Mouse (Mus musculus): ENCODE measurements around the gene Cops3.

DNA sequence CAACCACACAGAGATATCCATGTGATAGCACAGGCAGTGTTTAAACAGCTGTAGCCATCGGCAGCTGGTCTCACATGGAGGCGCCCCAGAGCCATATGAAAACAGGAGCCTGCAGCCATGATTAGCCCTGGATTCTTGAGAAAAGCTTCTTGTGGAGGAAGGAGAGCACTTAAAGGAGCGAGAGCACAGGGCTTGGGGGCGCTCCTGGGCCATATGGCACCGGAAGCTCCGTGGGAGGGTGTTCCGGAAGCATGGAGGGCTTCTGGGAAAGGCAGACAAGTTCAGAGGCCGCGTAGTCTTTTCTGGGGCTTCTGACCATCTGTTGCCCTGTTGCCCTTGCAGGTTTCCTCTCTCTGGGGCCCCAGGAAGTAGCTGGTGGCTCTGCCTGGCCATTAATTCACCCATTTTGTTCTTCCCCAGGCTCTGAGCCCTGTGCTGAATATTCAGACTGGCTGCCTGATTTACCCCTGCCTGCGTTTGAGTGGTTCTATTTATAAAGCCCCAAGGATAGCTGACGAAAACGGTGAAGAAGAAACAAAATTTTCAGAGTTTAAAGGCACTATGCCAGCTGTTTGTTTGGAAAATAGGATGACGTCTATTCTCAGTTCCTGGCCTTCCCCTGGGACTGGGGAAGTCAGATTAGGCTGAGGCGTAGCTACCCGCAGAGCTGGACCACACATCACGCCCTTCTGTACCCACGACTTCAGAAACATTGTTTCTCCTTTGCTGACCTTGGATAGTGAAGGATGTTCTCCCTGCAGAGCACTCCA, 45.8 kb upstream of the Cops3 start:
- TF ChIP-seq POLR2AphosphoS2 (IDR thresholded peaks at IDR 0.05; ENCODE audit: insufficient read length, low read depth) = no peak
- no peak for TF ChIP-seq TCF12 (IDR thresholded peaks at IDR 0.05; ENCODE audit: insufficient read depth, poor library complexity, severe bottlenecking)
- TF ChIP-seq POLR2A (IDR thresholded peaks at IDR 0.05; ENCODE audit: insufficient read length, low read depth) = no peak
- TF ChIP-seq E2F4 (IDR thresholded peaks at IDR 0.05; ENCODE audit: insufficient read depth) = no peak
- TF ChIP-seq MYOG (IDR thresholded peaks at IDR 0.05; ENCODE audit: control insufficient read depth in 1 of 3, insufficient read depth in 1 of 3, insufficient read length in 2 of 3, low read depth in 2 of 3) = no peak
- TF ChIP-seq USF1 (IDR thresholded peaks at IDR 0.05; ENCODE audit: low read depth) = no peak
- TF ChIP-seq CEBPB (IDR thresholded peaks at IDR 0.05; ENCODE audit: insufficient read depth, poor library complexity, severe bottlenecking) = no peak
- TF ChIP-seq TCF3 (IDR thresholded peaks at IDR 0.05; ENCODE audit: insufficient read length, low read depth) = no peak

All from myocyte (in vitro differentiated cells).